Mouse (Mus musculus): ENCODE measurements at regions not wholly inside any gene's neighbourhood (a gene's known extent, or its start where the extent isn't known, plus 50 kb on each side); places are given as distances from the start of the nearest gene placed in this dataset.

DNA sequence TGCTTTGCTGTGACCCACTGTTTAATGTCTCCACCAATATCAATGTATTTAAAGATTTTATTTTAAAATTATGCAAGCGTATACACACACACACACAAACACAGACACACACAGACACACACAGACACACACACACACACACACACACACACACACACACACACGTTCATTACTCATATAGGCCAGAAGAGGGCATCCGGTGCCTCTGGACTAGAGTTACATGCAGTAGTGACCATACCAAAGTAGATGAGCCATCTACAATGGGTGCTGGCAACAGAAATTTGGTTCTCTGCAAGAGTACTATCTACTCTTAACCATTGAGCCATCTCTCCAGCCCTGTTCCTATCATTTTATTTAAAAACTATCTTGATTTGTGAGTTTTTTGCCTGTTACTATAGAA lies 130.2 kb upstream of the Fstl4 start:
- DNase-seq, result no peak

DNA sequence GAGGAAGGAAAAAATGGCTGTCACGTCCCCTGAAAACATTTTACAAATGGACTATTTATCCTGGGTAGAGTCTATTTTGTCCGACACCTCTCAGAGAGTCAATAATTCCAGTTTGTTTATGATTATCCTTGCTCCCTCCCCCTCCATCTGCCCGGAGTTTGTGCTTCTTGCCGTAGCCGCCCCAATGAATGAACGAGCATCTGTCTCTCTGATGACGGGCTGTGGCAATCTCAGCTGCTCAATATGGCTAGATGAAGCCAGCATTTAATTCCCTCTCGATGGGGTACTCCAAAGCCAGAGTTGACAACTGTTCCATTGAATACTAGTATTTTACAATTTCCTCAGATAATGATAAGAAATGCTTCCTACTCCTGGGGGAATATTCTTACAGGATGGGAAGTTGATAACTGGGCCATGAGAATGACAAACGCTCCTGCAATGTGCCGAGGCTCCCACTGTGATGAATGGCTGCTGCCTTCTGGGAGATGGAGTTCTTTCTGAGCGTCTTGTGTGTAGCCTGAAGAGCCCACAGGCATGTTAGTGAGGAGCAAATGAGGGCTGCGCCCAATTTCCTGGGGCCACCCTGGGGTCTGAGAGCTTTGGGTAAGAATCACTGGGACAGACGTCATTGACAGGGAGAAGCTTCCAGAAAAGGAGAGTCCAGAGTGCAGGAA lies 128.6 kb upstream of the Fstl4 start:
- no peak for DNase-seq

DNA sequence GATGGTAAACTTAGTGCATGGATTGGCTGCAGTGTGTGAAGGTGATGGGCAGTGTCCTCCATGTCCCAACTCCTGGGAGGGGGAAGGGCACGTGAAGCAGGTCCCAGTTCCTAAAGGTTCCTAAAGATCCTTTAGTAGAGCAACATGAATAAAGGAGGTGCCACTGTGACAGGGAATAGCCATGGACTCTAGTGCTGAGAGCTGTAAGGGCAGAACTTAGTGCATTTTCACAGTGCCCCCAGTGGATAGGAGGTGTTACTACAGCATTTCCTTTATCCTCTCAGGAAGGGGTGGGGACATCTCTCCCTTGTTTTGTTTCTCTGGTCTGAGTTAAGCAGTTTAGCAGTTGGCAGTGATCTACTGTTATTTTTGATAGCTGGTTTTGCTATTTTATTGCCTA lies 125.5 kb upstream of the Fstl4 start:
- DNase-seq, result no peak

DNA sequence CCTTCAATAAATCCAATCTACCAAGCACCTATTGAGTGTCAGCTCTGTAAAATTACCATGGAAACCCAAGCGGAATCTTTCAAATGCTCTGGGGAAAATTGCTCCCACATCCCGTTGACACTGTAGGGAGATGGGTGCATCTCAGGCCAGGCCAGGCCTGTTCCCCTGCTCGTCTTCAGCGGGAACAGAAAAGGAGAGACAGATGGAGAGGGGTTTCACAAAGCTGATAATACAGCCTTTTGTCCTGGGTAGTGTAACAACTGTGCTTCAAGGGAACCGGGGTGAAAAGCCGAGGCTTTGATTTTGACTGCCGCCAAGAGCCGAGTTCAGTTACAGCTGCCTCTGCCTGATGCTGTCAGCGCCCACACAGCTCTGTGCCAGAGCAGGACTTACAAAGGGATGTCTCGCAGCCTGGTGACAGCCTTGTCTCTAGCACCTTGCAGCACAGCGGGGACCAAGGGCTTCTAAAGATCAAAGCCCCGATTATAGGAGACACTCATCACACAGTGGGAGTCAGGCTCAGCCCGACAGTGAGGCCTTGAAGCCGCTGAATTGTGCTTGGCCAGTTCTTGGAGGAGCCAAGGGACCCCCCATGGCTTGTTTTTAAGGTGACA lies 122.6 kb upstream of the Fstl4 start:
- no peak for DNase-seq

DNA sequence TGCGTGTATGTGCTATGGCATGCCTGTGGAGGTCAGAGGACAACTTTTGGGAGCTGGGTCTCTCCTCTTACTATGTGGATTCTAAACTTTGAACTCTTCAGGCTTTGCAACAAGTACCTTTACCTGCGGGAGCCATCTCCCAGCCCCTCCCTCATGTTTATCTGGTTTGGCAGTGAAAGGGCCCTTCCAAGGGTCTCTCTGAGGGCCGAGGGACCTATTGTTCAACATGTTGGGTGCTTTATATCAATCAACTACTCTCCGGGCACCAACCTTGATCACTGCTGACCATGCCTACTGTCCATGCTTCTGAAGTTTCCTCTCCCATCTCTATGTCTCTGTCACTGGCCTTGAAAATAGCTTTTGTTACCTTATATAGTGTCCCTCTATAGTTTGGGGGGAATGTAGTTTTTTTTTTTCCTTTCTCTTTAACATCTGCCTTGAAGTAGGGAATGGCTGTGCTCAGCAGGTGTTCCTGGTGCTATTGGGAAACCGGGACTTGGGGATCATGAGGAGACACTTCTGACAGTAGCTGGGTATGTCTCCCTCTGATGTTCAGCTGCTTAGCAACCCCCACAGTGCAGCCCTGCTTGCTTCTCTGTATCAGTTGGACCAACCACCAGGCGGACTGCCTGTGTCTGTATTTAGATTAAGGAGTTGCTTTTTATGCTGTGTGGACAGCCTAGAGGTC lies 120.2 kb upstream of the Fstl4 start:
- no peak for DNase-seq

DNA sequence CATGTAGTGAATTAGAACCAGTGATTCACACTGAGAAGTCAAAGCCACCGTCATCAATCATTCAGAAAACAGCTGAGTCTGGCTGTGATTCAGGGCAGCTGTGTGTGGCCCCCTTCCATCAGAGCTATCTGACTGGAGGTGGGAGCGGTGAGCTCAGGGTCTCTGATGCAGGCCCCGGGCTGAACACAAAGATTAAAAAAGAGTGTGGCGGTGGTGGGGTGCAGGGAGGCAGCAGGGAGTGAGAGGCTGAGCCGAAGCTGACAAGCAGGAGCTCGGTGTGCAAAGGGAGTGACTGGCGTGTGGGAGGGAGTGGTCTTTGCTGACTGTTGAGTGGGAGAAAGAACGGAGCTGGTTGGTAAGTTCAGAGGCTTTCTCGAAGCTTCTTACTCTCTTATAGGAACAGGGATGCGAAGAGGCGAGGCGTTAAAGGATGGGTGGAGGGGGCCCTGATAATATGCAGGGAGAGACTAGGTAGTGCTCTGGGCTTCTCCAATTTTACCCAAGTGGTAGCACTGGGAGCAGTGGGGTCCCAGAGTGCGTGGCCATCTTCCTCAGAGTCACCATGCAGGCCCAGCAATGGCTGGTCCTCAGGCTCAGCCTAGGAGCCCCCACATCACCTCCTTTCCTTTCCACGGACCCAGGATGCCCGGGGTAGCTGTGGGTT lies 116.1 kb upstream of the Fstl4 start:
- no peak for DNase-seq

DNA sequence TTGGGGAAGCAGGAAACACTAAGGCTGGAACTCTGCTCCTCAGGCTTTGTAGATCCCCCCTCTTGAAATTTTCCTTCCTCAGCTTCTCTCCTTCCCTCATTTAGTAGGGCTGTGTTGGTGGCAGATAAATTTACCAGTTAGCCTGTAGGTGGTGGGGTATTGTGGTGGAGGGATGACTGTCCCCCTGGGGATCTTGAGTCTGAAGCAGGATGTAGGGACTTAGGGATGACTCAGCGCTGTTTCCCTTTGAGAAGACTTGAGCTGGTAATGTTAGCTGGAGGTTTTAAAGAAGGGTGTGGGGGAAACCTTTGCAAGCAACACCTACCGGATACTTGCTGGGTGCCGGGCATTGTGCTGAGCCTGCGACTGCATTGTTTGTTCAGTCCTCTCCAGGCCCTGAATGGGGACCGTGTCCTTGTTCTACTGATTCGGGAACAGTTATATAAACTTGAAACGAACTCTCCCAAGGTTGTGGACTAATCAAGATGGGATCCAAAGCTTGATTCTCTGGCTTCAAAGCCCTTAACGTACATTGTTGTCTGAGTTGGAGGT lies 115.5 kb upstream of the Fstl4 start:
- DNase-seq, result no peak

DNA sequence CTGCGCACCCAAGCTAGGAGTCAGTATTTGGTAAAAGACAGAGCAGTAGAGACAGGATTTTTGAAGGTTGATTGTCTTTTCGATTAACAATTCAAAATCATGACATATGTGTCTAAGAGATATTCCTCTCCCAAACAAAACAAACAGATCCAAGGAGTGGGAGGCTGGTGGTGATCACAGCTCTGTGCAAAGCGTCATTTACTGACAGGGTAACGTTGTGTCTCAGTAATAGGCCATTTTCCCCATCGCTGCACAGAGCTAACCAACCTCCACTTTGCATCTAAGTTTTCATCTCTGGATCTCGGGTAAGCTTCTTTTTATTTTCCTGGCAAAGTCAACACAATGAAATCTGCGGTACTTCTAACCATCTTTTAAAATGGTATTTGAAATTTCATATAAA lies 109.8 kb upstream of the Fstl4 start:
- DNase-seq, result no peak

DNA sequence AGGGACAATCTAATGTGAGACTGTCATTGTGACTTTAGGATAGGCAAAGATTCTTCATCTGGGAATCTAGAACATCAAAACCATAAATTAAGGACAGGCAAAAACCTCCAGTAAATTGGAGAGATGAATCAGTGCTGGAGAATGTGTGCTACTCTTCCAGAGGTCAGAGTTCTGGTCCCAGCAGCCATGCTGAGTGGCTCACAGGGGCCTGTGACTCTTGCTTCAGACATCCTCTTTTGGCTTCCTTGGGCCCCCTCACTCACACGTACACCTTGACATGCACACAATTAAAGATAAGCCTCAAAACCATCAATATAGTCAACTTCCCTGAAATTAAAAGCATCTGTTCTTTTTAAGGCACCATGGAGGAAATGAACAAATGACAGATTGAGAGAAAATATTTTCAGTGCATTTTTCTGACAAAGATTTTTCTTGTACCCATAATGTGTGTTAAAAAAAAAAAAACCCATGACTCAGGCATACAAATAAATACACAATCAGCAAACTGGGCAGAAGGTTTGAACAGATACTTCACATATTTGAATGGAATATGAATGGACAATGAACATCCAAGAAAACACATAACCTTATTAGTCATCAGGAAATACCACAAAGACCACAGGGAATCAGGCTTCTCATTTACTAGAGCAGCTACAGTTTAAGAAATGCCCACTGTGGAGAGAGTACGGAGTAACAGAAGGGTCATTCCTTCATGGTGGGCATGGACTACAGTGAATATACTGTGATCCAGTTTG lies 108.5 kb upstream of the Fstl4 start:
- no peak for DNase-seq

DNA sequence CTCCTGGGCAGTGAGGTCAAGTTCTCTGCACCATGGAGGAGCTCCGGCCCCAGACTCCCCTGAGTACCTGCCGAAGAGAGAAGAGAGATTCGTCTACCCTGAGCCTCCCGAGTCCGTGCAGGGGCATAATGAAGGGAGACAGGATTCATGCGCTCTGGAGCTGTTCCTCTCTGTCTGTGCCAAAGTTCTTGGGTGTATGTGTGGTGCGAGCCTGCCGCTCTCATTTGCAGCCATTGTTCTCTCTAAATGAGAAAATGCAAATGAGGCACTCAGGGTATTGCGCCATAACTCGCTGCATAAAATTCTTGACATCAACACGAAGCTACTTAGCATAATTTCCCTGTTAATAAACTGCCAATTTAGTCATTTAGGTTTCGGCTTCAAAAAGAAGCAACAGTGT lies 103.2 kb upstream of the Fstl4 start:
- DNase-seq, result no peak

DNA sequence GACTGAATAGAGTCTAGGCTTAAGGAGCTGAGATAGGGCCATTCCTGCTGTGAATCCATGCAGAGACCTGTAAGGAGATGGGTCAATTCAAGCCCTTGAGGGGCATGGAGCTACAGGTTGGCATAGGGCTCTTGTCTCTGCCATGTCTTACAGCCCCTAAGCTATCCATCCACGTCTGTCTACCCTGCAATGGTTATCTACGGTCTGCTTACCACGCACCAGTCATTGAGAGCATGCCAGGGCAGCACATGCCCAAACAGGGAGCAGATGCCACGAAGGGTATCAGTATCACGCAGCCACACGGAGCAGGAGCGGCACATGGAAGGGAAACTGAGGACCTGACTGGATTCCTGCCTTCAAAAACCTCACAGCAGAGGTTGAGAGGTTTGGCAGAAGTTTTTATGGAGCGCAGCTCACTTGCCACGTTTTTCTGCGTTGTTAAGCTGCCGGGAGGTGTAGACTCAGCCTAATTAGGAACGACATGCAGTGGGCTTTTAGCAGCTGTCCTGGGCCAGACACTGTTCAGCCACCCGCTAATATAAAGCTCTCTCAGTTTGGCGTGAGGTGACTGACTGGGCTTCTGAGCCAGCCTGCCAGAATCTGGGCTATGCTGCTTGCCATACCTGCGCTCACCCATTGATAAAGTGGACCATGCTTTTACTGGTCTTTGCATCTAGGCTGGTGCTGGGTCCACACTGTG lies 102.4 kb upstream of the Fstl4 start:
- DNase-seq, result no peak

DNA sequence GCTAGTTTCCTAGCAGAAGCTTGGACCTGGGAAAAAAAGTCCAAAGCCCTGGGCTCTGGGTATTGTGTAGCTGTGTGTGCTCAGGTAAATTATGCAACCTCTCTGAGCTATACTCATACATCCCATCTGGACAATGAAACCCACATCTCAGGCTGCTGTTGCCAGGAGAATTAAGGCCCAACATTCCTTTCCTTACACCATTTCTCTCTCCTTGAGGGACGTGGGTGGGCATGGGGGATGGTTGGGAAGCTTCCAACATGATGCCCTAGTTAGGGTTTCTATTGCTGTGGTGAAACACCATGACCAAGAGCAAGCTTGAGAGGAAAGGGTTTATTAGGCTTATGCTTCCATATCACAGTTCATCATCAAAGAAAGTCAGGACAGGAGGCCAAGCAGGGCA lies 99.1 kb upstream of the Fstl4 start:
- no peak for DNase-seq

DNA sequence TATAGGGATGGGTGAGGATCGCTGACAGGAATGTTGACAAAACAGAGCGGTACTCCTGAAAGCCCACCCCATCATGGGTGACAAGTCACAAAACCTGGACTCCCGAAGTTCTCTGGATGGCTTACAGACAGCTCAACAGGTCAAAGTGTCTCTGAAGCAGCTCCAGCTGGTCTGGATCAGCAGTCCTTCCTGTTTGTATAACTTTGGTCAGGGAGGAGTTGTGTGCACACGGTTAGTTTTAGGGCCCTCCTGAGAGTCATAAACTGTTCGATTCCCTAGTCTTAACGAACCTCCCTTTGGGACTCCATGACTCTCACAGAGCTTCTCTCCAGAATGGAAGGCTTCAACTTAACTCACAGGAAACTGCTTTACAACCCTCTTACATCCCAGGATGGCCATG lies 89.4 kb upstream of the Fstl4 start:
- no peak for DNase-seq

DNA sequence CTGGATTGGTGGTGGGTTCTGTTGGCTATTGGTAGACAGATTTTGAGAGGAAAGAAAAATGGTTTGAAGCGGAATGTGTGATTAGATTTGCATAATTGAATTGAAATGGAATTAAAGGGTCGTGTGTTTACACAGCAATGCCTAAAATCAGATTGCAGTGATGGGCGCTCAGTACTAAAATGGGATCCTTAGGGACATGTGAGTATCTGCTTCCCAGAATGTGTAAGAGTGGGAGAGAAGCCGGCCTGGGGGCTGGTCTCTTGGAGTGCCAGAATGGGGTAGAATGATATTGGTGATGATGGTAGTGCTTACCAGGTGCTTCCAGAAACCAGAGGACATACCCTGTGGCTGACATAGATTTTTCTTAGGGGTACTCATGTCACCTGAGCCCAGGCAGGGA lies 86.2 kb upstream of the Fstl4 start:
- no peak for DNase-seq

DNA sequence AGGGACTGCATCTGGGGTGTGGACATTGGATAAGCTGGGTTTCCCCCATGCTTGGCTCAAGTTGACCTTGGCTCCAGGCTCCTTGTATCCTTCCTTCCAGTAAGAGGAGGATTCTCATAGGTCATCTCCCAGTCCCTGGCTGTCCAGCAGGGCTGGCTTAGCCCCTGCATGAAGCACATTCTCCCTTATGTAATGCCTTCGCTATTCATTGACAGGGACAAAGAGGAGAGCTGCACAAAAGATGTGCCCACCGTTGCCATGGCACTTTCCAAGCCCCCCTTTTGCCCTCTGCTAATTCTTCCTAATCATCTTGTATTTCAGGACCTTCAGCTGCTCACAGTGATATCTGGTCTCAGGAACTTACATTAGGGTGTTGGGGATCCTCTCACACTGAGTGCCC lies 79.0 kb upstream of the Fstl4 start:
- no peak for DNase-seq

DNA sequence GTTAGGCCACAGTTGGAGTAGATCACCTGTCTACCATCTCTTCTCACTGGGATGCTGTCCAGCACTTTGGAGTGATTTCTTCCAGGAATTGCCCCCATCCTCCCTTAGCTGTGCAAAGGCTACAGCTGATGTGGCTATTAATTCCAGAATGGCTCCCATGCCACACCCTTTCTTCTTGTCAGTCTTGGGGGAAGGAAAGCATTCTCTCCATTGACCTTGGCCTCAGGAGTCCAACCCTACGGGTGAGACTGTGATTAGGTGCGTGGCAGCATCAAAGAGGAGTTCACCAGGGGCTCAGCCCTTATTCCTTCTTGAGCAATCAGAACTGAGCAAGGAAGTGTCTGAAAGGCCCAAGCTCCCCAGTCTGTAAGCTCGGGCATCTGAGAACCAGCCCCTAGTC lies 71.7 kb upstream of the Fstl4 start:
- no peak for DNase-seq

DNA sequence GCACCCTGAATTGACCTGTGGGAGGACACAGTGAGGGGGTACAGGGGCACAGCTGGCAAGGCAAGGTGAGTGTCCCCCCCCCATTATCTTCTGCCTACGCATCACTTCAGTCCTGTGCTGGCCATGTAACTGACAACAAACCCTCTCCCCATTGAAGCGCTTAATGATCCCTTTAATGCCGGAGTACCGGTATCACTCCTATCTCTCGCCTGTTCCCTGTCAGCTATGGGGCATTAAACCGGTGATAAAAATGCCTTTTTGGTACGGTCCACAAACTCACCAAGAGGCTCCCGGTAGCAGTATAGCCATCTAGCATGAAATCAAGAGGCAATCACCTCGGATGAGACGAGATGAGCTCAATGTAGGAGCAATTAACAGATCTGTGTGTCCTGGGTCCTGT lies 62.8 kb upstream of the Fstl4 start:
- DNase-seq, result no peak

DNA sequence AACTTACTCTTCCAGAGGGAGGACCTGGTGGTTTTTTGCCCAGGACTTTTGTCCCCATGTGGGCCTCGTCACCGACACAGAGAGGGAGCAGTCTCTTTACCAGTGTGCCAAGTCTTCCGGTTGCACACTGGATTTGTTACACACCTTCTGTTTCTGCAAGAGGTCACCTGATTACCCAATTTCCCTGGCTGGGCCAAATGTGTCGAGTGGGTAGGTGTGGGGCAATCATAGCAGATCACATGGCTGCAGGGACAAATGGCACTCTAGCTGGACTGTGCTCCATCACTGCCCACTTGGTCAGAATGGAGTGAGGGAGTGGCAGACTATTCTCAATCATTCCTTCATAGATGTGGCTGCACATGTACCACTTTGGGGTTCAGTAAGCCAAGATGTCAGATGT lies 61.0 kb upstream of the Fstl4 start:
- DNase-seq, result no peak
